Mouse (Mus musculus): ENCODE measurements around the gene 6430548M08Rik. TPM values are rescaled to one million over a fixed set of nuclear protein-coding genes. Genes with fewer than 3 reads are reported as not detected.

6430548M08Rik gene
- polyA plus RNA-seq, 1 experiment from 2014 or later = 2.8 TPM

DNA sequence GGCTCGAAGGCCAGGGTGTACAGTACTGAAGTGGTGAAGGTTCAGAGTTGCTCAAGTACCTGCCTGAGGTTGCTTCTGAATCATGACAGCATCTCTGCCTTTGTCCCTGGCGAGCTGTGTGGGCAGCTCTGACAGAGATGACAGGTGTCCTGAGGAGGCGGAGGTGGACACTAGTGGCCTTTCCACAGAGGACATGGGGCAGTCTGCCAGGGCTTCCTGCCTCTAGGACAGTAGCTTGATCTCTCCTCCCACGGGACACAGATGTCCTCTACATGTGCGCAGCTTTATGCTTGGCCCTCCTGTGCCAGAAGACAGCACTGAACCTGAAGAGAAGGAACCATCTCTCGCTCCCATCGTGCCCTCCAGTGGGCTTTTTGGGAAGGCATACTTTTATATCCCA, 19.2 kb downstream of the 6430548M08Rik start:
- H3K27me3 ChIP-seq (ENCODE audit: control insufficient read depth, insufficient read depth, low read length) = no peaks in the 10 kb centered on the region
- H3K9ac ChIP-seq (replicated peaks; ENCODE audit: low read length) = no peak overlapping the region
- H3K36me3 ChIP-seq (replicated peaks; ENCODE audit: control insufficient read depth, insufficient read depth, low read depth, low read length) = no peaks in the 10 kb centered on the region
- no peaks in the 10 kb centered on the region for H3K9me3 ChIP-seq (replicated peaks; ENCODE audit: control insufficient read depth, low read length)
- DNase-seq (ENCODE audit: low spot score) (no peak), ATAC-seq (replicated peaks; ENCODE audit: insufficient number of reproducible peaks, low FRiP score, low TSS enrichment, low read depth) (no peak)
- H3K4me3 ChIP-seq (ENCODE audit: low read depth, low read length) = no peak overlapping the region
- no peak overlapping the region for H3K4me2 ChIP-seq (ENCODE audit: low read depth, low read length)
- H3K4me1 ChIP-seq (ENCODE audit: control insufficient read depth, insufficient read depth, low read length) = no peaks in the 10 kb centered on the region
- H3K27ac ChIP-seq (replicated peaks; ENCODE audit: low read depth, low read length) = no peak overlapping the region
- WGBS = 80% methylated on average over 7 of the region's 7 CpGs

DNA sequence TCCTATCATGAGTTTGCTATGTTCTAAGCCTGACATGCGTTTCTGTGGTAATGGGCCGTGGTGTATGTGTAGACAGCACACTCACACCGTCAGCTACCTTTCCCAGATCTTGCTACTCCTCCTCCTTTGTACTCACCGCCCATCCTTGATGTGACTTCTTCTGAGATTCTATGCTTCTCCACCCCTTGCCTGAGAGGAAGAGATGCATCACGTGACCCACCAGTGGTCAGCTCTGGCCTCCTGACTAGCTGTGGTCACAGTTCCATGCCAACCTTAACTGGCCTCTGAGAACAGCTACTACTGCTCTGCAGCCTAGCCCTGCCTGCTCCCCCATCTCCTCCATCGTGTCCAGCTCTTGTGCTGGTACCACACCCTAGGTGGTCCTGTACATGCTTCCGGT, 21.7 kb downstream of the 6430548M08Rik start:
- H3K36me3 ChIP-seq (replicated peaks; ENCODE audit: control insufficient read depth, insufficient read depth, low read depth, low read length) = no peaks in the 10 kb centered on the region
- no peaks in the 10 kb centered on the region for H3K4me1 ChIP-seq (ENCODE audit: control insufficient read depth, insufficient read depth, low read length)
- DNase-seq (ENCODE audit: low spot score) (no peak), ATAC-seq (replicated peaks; ENCODE audit: insufficient number of reproducible peaks, low FRiP score, low TSS enrichment, low read depth) (no peak)
- no peaks in the 10 kb centered on the region for H3K27me3 ChIP-seq (ENCODE audit: control insufficient read depth, insufficient read depth, low read length)
- H3K27ac ChIP-seq (replicated peaks; ENCODE audit: low read depth, low read length) = no peak overlapping the region
- WGBS = 88% methylated on average over 7 of the region's 7 CpGs
- no peak overlapping the region; the same call in 1 of the 2 replicates for H3K9ac ChIP-seq (replicated peaks; ENCODE audit: low read length)
- H3K4me3 ChIP-seq (ENCODE audit: low read depth, low read length) = no peak overlapping the region
- H3K9me3 ChIP-seq (replicated peaks; ENCODE audit: control insufficient read depth, low read length) = no peaks in the 10 kb centered on the region
- no peak overlapping the region for H3K4me2 ChIP-seq (ENCODE audit: low read depth, low read length)

DNA sequence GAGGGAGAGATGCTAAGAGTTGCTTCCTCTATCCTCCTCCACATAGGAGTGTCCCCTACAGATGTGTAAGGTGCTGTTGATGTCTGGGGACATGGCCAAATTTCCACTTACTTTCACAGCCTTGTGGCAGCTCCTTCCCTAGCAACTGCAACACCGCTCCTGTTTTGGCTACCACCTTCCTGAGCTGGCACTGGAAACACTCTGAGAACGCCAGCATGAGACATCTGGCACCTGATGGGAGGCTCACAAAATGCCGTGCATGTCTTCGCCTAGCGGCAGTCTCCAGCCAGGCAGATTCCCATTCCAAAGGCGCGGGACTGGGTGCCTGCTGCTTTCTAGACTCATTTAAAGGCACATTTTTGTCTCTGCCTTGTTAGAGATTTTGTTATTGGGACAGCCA, 22.7 kb downstream of the 6430548M08Rik start:
- no peaks in the 10 kb centered on the region for H3K9me3 ChIP-seq (replicated peaks; ENCODE audit: control insufficient read depth, low read length)
- no peaks in the 10 kb centered on the region for H3K36me3 ChIP-seq (replicated peaks; ENCODE audit: control insufficient read depth, insufficient read depth, low read depth, low read length)
- no peak overlapping the region for H3K27ac ChIP-seq (replicated peaks; ENCODE audit: low read depth, low read length)
- no peak overlapping the region for H3K9ac ChIP-seq (replicated peaks; ENCODE audit: low read length)
- WGBS = 64% methylated on average over 7 of the region's 7 CpGs
- DNase-seq (ENCODE audit: low spot score) (no peak), ATAC-seq (replicated peaks; ENCODE audit: insufficient number of reproducible peaks, low FRiP score, low TSS enrichment, low read depth) (no peak)
- no peaks in the 10 kb centered on the region for H3K4me1 ChIP-seq (ENCODE audit: control insufficient read depth, insufficient read depth, low read length)
- H3K4me2 ChIP-seq (ENCODE audit: low read depth, low read length) = no peak overlapping the region
- H3K27me3 ChIP-seq (ENCODE audit: control insufficient read depth, insufficient read depth, low read length) = no peaks in the 10 kb centered on the region
- no peak overlapping the region for H3K4me3 ChIP-seq (ENCODE audit: low read depth, low read length)

DNA sequence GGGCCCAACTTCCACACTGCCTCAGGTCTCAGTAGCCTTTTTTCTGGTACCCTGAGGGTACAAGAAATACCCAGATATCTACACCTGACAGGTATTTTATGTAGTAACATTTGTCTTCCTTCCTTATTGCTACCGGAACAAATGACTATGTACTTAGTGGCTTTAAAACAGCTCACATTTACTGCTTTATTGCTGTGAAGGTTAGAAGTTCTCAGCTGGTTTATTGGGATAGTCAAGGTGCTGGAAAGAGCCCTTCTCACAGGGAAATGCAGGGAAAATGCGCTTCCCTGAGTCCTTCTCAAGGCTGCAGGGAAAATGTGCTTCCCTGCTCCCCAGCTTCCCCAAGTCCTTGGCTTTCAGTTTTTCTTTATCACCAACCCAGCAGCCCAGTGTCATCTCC, 25.0 kb downstream of the 6430548M08Rik start:
- Histone ChIP-seq H3K4me2 (ENCODE audit: low read depth, low read length) (no peak overlapping the region), H3K4me3 (ENCODE audit: low read depth, low read length) (no peak overlapping the region), H3K36me3 (replicated peaks; ENCODE audit: control insufficient read depth, insufficient read depth, low read depth, low read length) (no peaks in the 10 kb centered on the region), H3K27me3 (ENCODE audit: control insufficient read depth, insufficient read depth, low read length) (no peaks in the 10 kb centered on the region), H3K27ac (replicated peaks; ENCODE audit: low read depth, low read length) (no peak overlapping the region), H3K9me3 (replicated peaks; ENCODE audit: control insufficient read depth, low read length) (no peaks in the 10 kb centered on the region), H3K9ac (replicated peaks; ENCODE audit: low read length) (no peak overlapping the region), H3K4me1 (ENCODE audit: control insufficient read depth, insufficient read depth, low read length) (no peaks in the 10 kb centered on the region)
- ATAC-seq (replicated peaks; ENCODE audit: insufficient number of reproducible peaks, low FRiP score, low TSS enrichment, low read depth) (no peak), DNase-seq (ENCODE audit: low spot score) (no peak)
- 94% methylated on average over 2 of the region's 2 CpGs for WGBS

DNA sequence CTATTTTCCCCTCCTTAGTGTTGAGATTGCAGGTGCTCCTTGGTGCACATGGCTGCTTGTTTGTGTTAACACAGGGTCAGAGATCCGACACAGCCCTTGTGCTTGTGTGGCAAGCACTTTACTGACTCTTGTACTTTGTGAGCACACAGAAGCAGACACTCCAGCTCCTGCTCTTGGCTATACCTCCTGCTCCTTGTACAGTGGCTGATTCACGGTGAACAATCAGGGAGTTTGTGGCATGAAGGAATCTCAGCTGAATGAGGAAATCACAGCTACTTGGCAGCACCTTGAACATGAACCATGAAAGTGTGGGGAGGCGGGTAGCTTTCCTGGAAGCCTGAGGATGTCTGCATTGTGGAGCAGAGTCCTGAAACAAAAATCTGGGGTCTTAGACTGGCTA, 26.8 kb downstream of the 6430548M08Rik start:
- DNase-seq (ENCODE audit: low spot score) = no peak
- Histone ChIP-seq H3K27me3 (ENCODE audit: control insufficient read depth, insufficient read depth, low read length) (no peaks in the 10 kb centered on the region), H3K27ac (replicated peaks; ENCODE audit: low read depth, low read length) (no peak overlapping the region), H3K4me2 (ENCODE audit: low read depth, low read length) (no peak overlapping the region), H3K4me3 (ENCODE audit: low read depth, low read length) (no peak overlapping the region), H3K36me3 (replicated peaks; ENCODE audit: control insufficient read depth, insufficient read depth, low read depth, low read length) (no peaks in the 10 kb centered on the region), H3K9ac (replicated peaks; ENCODE audit: low read length) (no peak overlapping the region), H3K9me3 (replicated peaks; ENCODE audit: control insufficient read depth, low read length) (no peaks in the 10 kb centered on the region), H3K4me1 (ENCODE audit: control insufficient read depth, insufficient read depth, low read length) (peaks cover 2% of the 10 kb centered on the region; the same call in 1 of the 2 replicates)
- WGBS = 72% methylated on average over 3 of the region's 3 CpGs
- ATAC-seq (replicated peaks; ENCODE audit: insufficient number of reproducible peaks, low FRiP score, low TSS enrichment, low read depth) = no peak

DNA sequence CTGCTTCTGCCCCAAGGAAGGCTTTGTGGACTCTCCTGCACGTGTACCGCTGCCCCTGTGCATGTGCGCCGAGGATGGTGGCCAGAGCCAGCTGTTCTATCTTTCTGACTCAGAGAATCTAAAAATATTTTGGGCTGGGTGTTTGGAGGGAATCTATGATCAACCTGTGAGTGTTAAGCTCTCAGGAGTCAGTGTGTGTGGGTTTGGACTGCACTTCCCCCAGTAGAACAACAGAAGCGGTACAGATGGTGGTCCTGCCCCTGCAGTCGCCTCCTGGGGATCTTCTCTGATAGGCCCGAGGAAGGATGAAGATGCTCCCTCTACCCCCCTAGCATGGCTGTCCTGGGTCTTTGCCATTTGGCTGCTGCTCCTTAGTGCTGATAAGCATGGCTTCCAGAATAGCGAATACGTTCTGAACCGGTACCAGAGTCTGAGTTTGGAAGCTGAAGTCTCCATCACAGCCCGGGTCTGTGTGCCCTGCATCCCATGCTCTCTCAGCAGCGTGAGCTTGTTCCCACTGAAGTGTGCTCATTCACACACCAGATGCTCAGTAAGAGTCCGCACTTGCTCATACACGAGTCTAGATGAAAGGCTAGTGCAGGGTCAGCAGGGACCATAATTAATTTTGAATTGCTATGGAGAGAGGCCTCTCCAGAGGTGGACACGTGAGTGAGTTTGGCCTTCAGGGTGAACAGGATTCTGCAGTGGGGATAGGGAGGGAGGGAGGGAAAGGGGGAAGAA, 30.1 kb downstream of the 6430548M08Rik start:
- no peak for ATAC-seq (replicated peaks; ENCODE audit: insufficient number of reproducible peaks, low FRiP score, low TSS enrichment, low read depth)
- H3K27me3 ChIP-seq (ENCODE audit: control insufficient read depth, insufficient read depth, low read length) = no peaks in the 10 kb centered on the region
- 63% methylated on average over 15 of the region's 15 CpGs for WGBS
- no peaks in the 10 kb centered on the region for H3K36me3 ChIP-seq (replicated peaks; ENCODE audit: control insufficient read depth, insufficient read depth, low read depth, low read length)
- peaks cover 2% of the 10 kb centered on the region; the same call in 1 of the 2 replicates for H3K4me1 ChIP-seq (ENCODE audit: control insufficient read depth, insufficient read depth, low read length)
- DNase-seq (ENCODE audit: low spot score) = no peak
- H3K4me2 ChIP-seq (ENCODE audit: low read depth, low read length) = no peak overlapping the region
- H3K4me3 ChIP-seq (ENCODE audit: low read depth, low read length) = no peak overlapping the region
- H3K27ac ChIP-seq (replicated peaks; ENCODE audit: low read depth, low read length) = no peak overlapping the region
- H3K9ac ChIP-seq (replicated peaks; ENCODE audit: low read length) = no peak overlapping the region
- no peaks in the 10 kb centered on the region for H3K9me3 ChIP-seq (replicated peaks; ENCODE audit: control insufficient read depth, low read length)

DNA sequence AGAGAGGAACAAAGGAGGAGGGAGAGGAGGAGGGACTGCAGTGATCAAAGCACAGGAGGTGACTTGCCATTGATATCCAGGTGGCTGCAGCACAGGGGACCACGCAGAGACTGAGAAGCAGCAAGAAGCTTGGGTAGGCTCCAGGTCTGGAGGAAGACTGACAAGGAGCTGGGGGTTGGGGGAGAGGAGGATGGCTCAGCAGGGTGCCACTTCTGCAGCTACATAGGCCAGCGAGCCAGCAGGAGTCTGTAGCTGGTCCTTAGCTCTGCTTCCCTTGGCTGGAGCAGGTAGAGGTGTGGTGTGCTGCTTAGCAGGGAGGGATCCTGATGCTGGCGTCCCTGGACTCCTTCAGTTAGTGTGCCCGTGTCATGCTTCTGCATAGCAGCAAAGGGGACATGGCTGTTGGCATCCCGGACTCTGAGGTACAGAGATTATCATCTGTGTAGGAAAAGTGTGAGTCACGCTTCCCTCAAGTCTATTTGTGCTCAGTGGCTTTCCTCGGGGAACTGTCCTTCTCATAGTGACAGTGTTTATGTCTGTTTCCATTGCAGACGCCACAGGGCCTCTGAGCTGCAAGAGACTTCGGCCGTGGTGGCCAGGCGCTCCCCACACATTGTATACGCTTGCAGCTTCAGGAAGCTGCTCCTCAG, 30.8 kb downstream of the 6430548M08Rik start:
- ATAC-seq (replicated peaks; ENCODE audit: insufficient number of reproducible peaks, low FRiP score, low TSS enrichment, low read depth) (no peak), DNase-seq (ENCODE audit: low spot score) (no peak)
- H3K9ac ChIP-seq (replicated peaks; ENCODE audit: low read length) = no peak overlapping the region
- 62% methylated on average over 12 of the region's 12 CpGs for WGBS
- H3K27ac ChIP-seq (replicated peaks; ENCODE audit: low read depth, low read length) = 0 out of 2 replicates have a peak overlapping the region, but pooled peaks have one; percentile 28
- H3K27me3 ChIP-seq (ENCODE audit: control insufficient read depth, insufficient read depth, low read length) = no peaks in the 10 kb centered on the region
- H3K9me3 ChIP-seq (replicated peaks; ENCODE audit: control insufficient read depth, low read length) = no peaks in the 10 kb centered on the region
- no peak overlapping the region for H3K4me2 ChIP-seq (ENCODE audit: low read depth, low read length)
- no peaks in the 10 kb centered on the region for H3K36me3 ChIP-seq (replicated peaks; ENCODE audit: control insufficient read depth, insufficient read depth, low read depth, low read length)
- H3K4me1 ChIP-seq (ENCODE audit: control insufficient read depth, insufficient read depth, low read length) = peaks cover 2% of the 10 kb centered on the region; the same call in 1 of the 2 replicates
- H3K4me3 ChIP-seq (ENCODE audit: low read depth, low read length) = no peak overlapping the region

DNA sequence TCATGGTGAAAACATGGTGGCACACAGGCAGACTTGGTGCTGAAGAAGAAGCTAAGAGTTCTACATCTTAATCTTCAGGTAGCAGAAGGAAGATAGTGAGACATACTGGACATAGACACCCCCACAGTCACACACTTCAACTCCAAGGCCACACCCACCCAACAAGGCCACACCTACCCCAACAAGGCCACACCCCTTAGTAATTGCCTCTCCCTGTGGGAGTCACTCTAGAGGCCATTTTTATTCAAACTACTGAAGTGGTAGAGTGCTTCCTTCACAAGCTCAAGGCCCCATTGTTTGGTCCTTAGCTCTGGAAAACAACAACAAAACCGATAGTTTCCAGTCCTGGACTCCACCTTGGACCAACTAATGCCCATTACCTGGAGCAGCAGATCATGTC, 32.1 kb downstream of the 6430548M08Rik start:
- ATAC-seq (replicated peaks; ENCODE audit: insufficient number of reproducible peaks, low FRiP score, low TSS enrichment, low read depth) = no peak
- Histone ChIP-seq H3K36me3 (replicated peaks; ENCODE audit: control insufficient read depth, insufficient read depth, low read depth, low read length) (no peaks in the 10 kb centered on the region), H3K9me3 (replicated peaks; ENCODE audit: control insufficient read depth, low read length) (no peaks in the 10 kb centered on the region), H3K9ac (replicated peaks; ENCODE audit: low read length) (no peak overlapping the region), H3K4me2 (ENCODE audit: low read depth, low read length) (no peak overlapping the region), H3K4me3 (ENCODE audit: low read depth, low read length) (no peak overlapping the region), H3K4me1 (ENCODE audit: control insufficient read depth, insufficient read depth, low read length) (peaks cover 2% of the 10 kb centered on the region; the same call in 1 of the 2 replicates), H3K27ac (replicated peaks; ENCODE audit: low read depth, low read length) (no peak overlapping the region), H3K27me3 (ENCODE audit: control insufficient read depth, insufficient read depth, low read length) (no peaks in the 10 kb centered on the region)
- no peak for DNase-seq (ENCODE audit: low spot score)
- WGBS = 72% methylated on average over 1 of the region's 1 CpGs

All from embryonic facial prominence, embryonic 11.5 days (tissue).